12 mouse cellular contexts compared by ENCODE assay signal in genomic region chr5:29274746-29275145, GRCm38 (mm10).
DNase-seq lines count a peak whose midpoint lies in the region; ATAC-seq and TF ChIP-seq lines count a peak whose summit lies in the region.
"Had no signal": no experiment of that assay in that cellular context is flagged by ENCODE, and none has a peak within 500 bp of the region (broad histone marks: within the 10 kb centered on the region; RNA-seq: fewer than 3 reads in every experiment).

No protein-coding gene starts in this region.

- no peak overlapping the region for H3K4me3 ChIP-seq in hindbrain, postnatal 0 days (ENCODE audit: low read length)
- no peak overlapping the region for H3K4me3 ChIP-seq in hindbrain, embryonic 12.5 days
- H3K4me3 ChIP-seq in midbrain, postnatal 0 days (ENCODE audit: low read depth, low read length), result no peak overlapping the region
- H3K4me3 ChIP-seq in midbrain, embryonic 13.5 days (replicated peaks), result no peak overlapping the region
- no peak overlapping the region for H3K4me3 ChIP-seq in forebrain, embryonic 11.5 days (ENCODE audit: low read depth, low read length)
- H3K4me3 ChIP-seq: erythroblast, embryonic 14.5 days; limb, embryonic 12.5 days; midbrain, embryonic 12.5 days had no signal

- ATAC-seq in hindbrain, postnatal 0 days, result no peak
- no peak for ATAC-seq in hindbrain, embryonic 12.5 days (ENCODE audit: low FRiP score)
- no peak for ATAC-seq in midbrain, postnatal 0 days (ENCODE audit: low FRiP score)
- no peak for ATAC-seq in midbrain, embryonic 13.5 days
- ATAC-seq in forebrain, embryonic 11.5 days (replicated peaks; ENCODE audit: low FRiP score), result no peak

- peak; percentile 42 for TF ChIP-seq CTCF in hindbrain, postnatal 0 days (IDR thresholded peaks at IDR 0.05; ENCODE audit: low read depth)
- peak; percentile 57 for TF ChIP-seq CTCF in midbrain, postnatal 0 days (IDR thresholded peaks at IDR 0.05)
- peak; percentile 5; the same call in 1 of the 2 replicates for TF ChIP-seq CTCF in brain, embryonic 14.5 days (IDR thresholded peaks at IDR 0.05; ENCODE audit: borderline replicate concordance, extremely low read depth, insufficient read depth, insufficient read length)

- no peaks in the 10 kb centered on the region for H3K4me1 ChIP-seq in hindbrain, postnatal 0 days (ENCODE audit: insufficient read depth, low read length)
- H3K4me1 ChIP-seq in hindbrain, embryonic 12.5 days, result no peaks in the 10 kb centered on the region
- no peaks in the 10 kb centered on the region for H3K4me1 ChIP-seq in midbrain, postnatal 0 days (ENCODE audit: insufficient read depth, low read length)
- no peaks in the 10 kb centered on the region for H3K4me1 ChIP-seq in midbrain, embryonic 13.5 days (replicated peaks)
- no peaks in the 10 kb centered on the region for H3K4me1 ChIP-seq in forebrain, embryonic 11.5 days (replicated peaks; ENCODE audit: control insufficient read depth, insufficient read depth, low read length)
- H3K4me1 ChIP-seq: limb, embryonic 12.5 days had no signal

- no peak overlapping the region for H3K4me2 ChIP-seq in hindbrain, postnatal 0 days (ENCODE audit: low read depth, low read length)
- no peak overlapping the region for H3K4me2 ChIP-seq in hindbrain, embryonic 12.5 days (replicated peaks)
- no peak overlapping the region for H3K4me2 ChIP-seq in midbrain, postnatal 0 days (ENCODE audit: low read depth, low read length, poor library complexity, severe bottlenecking)
- H3K4me2 ChIP-seq in midbrain, embryonic 13.5 days (replicated peaks), result no peak overlapping the region
- no peak overlapping the region for H3K4me2 ChIP-seq in forebrain, embryonic 11.5 days (ENCODE audit: low read depth, low read length, severe bottlenecking)
- H3K4me2 ChIP-seq: limb, embryonic 12.5 days; midbrain, embryonic 12.5 days had no signal

- no peaks in the 10 kb centered on the region for H3K9me3 ChIP-seq in hindbrain, postnatal 0 days (ENCODE audit: low read length)
- no peaks in the 10 kb centered on the region for H3K9me3 ChIP-seq in hindbrain, embryonic 12.5 days (replicated peaks)
- H3K9me3 ChIP-seq in midbrain, postnatal 0 days (ENCODE audit: low read length), result no peaks in the 10 kb centered on the region
- H3K9me3 ChIP-seq in midbrain, embryonic 13.5 days, result no peaks in the 10 kb centered on the region
- H3K9me3 ChIP-seq in forebrain, embryonic 11.5 days (ENCODE audit: control insufficient read depth, low read length), result no peaks in the 10 kb centered on the region
- H3K9me3 ChIP-seq: limb, embryonic 12.5 days; midbrain, embryonic 12.5 days had no signal

- no peak for TF ChIP-seq POLR2A in brain, embryonic 14.5 days (IDR thresholded peaks at IDR 0.05; ENCODE audit: borderline replicate concordance, extremely low read depth, insufficient read depth, insufficient read length, poor library complexity, severe bottlenecking)

- no peak overlapping the region for H3K27ac ChIP-seq in hindbrain, postnatal 0 days
- no peak overlapping the region for H3K27ac ChIP-seq in hindbrain, embryonic 12.5 days
- no peak overlapping the region for H3K27ac ChIP-seq in midbrain, postnatal 0 days (ENCODE audit: low read depth, low read length)
- no peak overlapping the region for H3K27ac ChIP-seq in midbrain, embryonic 13.5 days
- no peak overlapping the region for H3K27ac ChIP-seq in forebrain, embryonic 11.5 days (ENCODE audit: low read depth, low read length)
- H3K27ac ChIP-seq: limb, embryonic 12.5 days; midbrain, embryonic 12.5 days had no signal

- H3K36me3 ChIP-seq in hindbrain, postnatal 0 days (ENCODE audit: insufficient read depth, low read length), result no peaks in the 10 kb centered on the region
- no peaks in the 10 kb centered on the region for H3K36me3 ChIP-seq in hindbrain, embryonic 12.5 days
- H3K36me3 ChIP-seq in midbrain, postnatal 0 days (ENCODE audit: insufficient read depth, low read length), result no peaks in the 10 kb centered on the region
- 0 out of 2 replicates have a peak, but pooled peaks cover 2% of the 10 kb centered on the region for H3K36me3 ChIP-seq in midbrain, embryonic 13.5 days
- H3K36me3 ChIP-seq in forebrain, embryonic 11.5 days (ENCODE audit: control insufficient read depth, insufficient read depth, low read length), result no peaks in the 10 kb centered on the region
- H3K36me3 ChIP-seq: limb, embryonic 12.5 days; midbrain, embryonic 12.5 days had no signal

- no peaks in the 10 kb centered on the region for H3K27me3 ChIP-seq in hindbrain, postnatal 0 days (ENCODE audit: insufficient read depth, low read length)
- H3K27me3 ChIP-seq in hindbrain, embryonic 12.5 days, result no peaks in the 10 kb centered on the region
- H3K27me3 ChIP-seq in midbrain, postnatal 0 days (ENCODE audit: insufficient read depth, low read length), result no peaks in the 10 kb centered on the region
- H3K27me3 ChIP-seq in midbrain, embryonic 13.5 days, result no peaks in the 10 kb centered on the region
- no peaks in the 10 kb centered on the region for H3K27me3 ChIP-seq in forebrain, embryonic 11.5 days (ENCODE audit: control insufficient read depth, insufficient read depth, low read length)
- H3K27me3 ChIP-seq: limb, embryonic 12.5 days; midbrain, embryonic 12.5 days had no signal

- peak; percentile 47 for DNase-seq in hindbrain, postnatal 0 days (ENCODE audit: low spot score)
- peak; percentile 31 for DNase-seq in midbrain, postnatal 0 days (ENCODE audit: low spot score)
- DNase-seq in brain, embryonic 14.5 days (ENCODE audit: low read depth), result peak; percentile 34
- peak; percentile 16 for DNase-seq in retina, postnatal 1 day
- no peak for DNase-seq in gastrocnemius, adult 8-10 months (ENCODE audit: low spot score in 2 of 2)
- DNase-seq in forebrain, embryonic 11.5 days (ENCODE audit: low spot score), result no peak
- DNase-seq: cerebellum, adult 18-20 months had no signal

- no peak overlapping the region for H3K9ac ChIP-seq in hindbrain, postnatal 0 days (replicated peaks; ENCODE audit: low read length)
- no peak overlapping the region for H3K9ac ChIP-seq in hindbrain, embryonic 12.5 days
- H3K9ac ChIP-seq in midbrain, postnatal 0 days (replicated peaks; ENCODE audit: low read length, poor library complexity, severe bottlenecking), result no peak overlapping the region
- H3K9ac ChIP-seq in midbrain, embryonic 13.5 days (replicated peaks), result no peak overlapping the region
- H3K9ac ChIP-seq in forebrain, embryonic 11.5 days (ENCODE audit: low read length), result no peak overlapping the region
- H3K9ac ChIP-seq: limb, embryonic 12.5 days; midbrain, embryonic 12.5 days had no signal

Comparison
In these comparisons a context has a peak if more than half of its experiments do, and no peak if none do; other contexts are left out.
1. DNase-seq: peak in hindbrain, postnatal 0 days (single experiment), midbrain, postnatal 0 days (single experiment), brain, embryonic 14.5 days (single experiment) and retina, postnatal 1 day (single experiment); none in gastrocnemius, adult 8-10 months (0 of 2) and forebrain, embryonic 11.5 days (single experiment).
2. CTCF ChIP-seq: peak in every context shown above with its lines; median percentile 57 in midbrain, postnatal 0 days; 42 in hindbrain, postnatal 0 days; 5 in brain, embryonic 14.5 days.